Mouse (Mus musculus): ENCODE data around the gene Tmem270.

The Tmem270 gene

DNA sequence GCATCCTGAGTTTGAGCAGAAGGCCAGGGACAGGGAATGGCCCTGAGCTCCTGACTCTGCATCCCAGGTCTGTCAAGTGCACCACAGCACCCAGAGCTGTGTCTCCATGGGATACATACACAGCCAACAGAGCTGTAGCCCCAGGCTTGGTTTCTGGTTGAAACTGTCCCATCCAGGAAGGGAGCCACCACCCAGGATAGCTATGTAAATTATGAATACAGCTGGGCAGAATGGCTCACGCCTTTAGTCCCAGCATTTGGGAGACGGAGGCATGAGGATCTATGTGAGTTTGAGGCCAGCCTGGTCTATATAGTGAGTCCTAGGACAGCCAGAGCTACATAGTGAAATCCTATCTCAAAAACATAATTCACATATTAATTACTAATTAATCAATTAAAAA is 23.5 kb upstream of the Tmem270 start:
- DNase-seq (ENCODE audit: low spot score), result no peak

DNA sequence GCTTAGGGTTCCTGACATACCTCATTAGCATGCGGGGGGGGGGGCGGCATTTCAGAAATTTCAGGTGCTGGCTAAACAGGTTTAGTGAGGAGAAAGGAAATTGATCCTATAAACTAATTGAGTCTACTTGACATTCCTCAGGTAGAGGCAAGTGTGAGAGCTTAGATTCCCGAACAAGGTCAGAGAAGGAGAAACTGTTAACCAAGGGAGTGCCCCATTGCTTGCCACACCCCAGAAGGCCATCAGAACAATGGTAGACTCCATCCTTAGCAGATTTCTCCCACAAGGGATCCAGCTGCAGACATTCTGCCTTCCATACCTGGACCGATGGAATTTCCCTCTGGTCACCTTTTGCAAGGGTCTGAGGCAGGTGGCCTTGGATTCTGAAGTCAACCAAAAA is 20.2 kb upstream of the Tmem270 start:
- no peak for DNase-seq (ENCODE audit: low spot score)

DNA sequence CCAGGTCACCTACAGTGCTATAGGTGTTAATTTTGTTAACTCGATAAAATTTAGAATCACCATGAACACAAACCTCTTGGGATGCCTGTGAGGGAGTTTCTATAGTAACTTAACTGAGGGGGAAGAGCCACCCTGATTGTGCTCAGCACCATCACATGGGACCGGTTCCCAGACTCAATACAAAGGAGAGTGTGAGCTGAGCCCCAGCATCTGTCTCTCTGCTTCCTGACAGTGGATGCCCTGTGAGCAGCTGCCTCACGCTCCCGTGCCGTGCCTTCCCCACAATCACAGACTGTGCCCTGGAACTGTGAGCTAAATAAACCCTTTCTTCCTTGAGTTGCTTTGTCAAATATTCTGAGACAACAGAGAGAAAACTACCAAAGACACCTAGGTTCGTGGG is 16.6 kb upstream of the Tmem270 start:
- no peak for DNase-seq (ENCODE audit: low spot score)

DNA sequence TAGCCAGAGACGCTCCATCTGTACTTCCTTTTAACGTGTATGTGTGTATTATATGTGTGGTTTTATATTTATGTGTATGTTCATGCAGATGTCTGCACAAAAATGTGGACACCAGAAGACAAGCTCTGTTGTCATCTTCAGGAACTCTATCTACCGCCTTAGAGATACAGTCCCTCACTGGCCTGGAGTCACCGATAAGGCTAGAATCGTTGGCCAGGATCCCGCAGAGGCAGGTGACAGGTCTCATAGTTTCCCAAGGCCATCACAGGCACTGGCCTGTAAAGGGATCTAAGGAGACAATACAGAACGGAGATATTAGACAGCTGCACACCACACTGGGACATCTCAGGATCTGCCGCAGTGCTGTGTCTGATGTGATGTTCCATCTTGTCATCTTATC is 14.6 kb upstream of the Tmem270 start:
- DNase-seq (ENCODE audit: low spot score), result no peak

DNA sequence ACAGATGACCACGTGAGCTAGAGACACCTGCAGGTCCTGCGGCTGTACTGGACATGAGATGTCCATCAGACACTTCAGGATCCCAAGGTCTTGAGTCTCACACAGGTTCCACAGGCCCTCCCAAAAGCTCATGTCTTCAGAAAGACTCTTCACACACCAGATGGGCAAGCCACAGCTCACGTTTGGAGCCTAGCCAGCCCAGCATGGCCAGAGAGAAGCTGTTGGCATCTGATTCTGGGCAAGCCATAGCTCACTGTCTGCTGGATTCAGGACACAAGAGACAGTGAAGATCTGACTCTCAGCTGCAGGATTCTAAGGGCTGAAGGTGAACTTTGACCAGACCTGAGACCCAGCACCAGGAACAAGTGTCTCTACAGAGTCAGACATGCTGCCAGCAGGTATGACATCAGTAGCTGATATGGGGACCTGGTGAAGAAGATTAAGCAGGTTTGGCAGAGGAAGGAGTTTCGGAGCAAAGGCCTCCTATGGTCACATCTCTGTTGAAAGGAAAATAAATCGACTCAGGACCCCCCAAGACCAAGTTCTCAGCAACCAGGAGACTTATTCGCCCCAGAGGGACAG is 13.7 kb upstream of the Tmem270 start:
- DNase-seq (ENCODE audit: low spot score), result no peak

DNA sequence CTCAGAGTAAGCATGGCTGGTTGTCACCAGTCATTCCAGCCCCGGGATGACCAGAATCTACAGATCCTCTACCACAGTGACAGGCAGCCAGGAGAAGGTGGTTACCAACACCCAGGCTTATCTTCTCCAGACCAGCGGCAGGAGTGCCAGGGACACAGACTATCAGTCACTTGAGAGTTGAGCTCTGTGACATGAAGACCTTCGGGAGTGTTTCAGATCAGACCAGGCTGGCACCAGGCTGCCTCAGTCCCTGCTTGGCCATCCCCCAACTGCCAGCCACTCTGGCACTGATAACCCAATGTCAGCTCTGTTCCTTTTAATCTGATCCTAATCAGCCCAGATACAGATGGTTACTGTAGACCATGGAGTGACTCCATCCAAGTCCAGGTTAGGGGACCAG is 12.6 kb upstream of the Tmem270 start:
- no peak for DNase-seq (ENCODE audit: low spot score)

DNA sequence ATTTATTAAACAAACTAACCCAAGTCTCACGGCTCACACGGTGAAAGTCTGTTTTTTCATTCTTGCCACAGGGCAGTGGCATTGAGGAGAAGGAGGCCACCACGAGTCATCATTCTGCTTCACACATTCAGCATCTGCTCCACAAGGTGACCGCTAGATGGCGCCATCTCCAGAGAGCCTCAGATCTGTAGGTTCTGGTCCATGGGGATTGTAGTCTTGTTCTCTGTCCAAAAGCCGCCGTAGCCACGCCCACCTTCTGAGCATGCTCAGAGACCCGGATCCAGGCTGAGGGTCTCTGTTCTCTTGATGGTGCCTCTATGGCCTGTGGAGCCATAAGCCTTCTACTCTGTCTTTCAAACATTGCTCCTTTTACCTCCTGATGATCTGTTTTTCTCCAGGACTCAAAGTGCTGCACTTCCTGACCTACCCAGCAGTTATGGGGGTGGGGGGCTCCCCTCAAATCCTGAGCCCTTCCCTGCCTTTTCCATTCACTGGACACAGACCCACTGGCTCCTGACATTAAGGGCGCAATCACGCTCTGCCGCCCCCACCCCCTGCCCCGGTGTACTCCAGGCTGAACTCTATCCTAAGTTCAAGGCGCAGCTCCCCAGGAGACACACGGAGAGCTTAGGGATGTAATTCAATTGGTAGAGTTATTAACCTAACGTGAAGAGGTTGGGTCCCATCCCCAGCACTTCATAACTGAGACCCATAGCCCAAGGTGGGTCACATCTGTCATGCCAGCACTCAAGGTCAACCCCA is 11.7 kb upstream of the Tmem270 start:
- peak; percentile 71 for DNase-seq (ENCODE audit: low spot score)

DNA sequence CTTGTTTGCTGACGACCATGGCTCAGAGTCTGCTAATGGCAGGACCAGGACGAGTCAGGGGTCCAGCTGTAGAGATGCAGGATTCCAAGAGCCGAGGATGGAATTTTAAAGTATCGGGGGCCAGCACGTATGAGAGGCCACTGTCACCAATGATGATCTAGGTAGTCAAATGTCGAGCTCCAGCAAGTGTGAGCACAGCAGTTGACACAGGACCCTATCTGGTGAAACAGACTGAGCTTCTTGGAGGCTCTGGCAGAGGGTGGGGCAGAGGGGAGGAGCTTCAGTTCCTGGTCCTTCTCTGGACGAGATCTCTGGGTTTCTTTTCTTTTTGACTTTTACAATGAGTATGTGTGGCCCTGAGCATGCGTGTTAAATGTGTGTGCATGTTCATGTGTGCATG is 8.8 kb upstream of the Tmem270 start, which contains the start of gene Cldn13:
TSS of gene Cldn13 (minus strand) at position 216 of the 400 bp plus-strand sequence.
- no peak for DNase-seq (ENCODE audit: low spot score)

DNA sequence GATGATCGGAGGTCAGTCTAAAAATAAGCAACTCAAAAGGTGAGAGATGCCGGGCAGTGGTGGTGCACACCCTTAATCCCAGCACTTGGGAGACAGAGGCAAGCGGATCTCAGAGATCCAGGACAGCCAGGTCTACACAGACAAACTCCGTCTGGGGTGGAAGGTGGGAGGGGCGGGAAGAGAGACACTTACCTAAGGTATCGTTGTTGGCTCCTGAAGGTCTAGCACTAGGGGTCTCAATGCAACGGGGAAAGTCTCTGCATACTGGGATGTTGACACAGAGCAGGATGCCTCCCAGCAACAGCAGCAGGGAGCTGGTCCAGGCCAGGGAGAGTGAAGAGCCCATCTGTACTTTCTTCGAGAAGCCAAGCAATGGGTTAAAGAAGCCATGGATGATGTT is 8.0 kb upstream of the Tmem270 start:
- no peak for DNase-seq (ENCODE audit: low spot score)

DNA sequence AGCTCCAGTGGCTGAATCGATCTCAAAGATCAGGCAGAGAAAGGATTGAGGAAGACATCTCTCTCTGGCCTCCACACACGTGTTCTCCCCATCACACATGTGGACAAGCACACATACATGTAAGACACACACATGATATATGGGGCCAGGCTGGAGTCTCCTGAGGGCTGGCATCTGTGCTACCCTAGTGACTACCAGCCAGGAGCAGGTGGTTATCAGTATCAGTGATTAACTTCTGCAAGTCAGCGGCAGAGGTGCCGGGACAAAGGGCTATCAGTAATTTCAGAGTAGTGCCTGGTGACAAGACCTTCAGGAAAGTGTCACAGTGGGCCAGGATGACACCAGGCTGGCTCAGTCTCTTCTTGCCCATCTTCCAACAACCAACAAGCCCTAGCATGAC is 7.2 kb upstream of the Tmem270 start:
- DNase-seq (ENCODE audit: low spot score), result no peak

DNA sequence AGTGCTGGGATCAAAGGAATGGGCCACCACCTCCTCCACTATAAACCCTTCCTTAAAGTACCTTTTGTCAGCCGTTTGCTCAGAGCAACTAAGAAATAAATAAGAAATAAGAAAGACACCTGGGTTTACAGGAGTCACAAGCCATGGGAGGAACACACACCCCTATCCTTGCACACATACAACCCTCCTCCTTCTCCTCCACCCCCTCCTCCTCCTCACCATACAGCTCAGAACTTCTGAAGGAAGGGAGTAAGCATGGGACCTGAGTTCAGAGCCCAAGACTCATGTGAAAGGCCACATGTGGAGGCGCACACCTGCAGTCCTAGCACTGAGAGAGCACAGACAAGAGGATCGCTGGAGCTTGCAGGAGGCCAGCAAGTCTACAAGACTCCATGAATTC is 6.8 kb upstream of the Tmem270 start:
- DNase-seq (ENCODE audit: low spot score), result no peak

DNA sequence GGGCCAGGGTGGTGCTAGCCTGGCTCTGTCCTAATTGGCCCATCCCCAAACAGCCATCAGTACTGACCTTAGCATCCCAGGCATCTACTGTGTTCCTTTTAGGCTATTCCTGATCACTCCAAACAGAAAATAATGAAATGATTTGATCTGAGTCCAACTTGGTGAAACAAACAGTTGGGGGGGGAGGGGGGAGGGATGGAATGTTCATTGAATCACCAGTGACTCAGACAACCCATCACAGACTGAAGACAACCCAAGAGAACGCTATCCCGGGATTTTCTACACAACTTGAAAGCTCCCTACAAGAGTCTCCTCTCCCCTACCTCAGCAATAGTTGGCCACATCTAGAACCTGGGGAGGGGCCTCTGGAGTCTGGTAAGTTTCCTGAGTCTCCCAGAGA is 5.4 kb upstream of the Tmem270 start:
- DNase-seq (ENCODE audit: low spot score), result no peak

DNA sequence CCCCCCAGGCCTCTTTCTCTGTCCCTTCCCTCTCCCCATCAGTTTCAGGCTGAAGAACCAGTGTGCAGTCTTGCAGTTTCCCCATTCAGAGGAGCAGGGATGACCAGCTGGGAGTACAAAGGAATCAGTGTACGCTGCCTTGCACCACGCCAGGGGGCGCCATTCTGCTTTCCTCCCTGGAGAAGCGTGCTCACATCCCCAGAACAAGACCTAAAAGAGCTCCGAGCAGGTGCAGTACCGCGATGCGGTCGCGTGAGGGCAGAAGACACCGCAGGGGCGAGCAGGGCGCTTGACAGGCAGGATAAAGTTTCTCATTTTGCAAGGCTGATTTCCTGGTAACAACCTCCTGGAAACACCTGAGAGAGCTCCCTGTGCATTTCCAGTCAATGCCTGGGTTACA is 602 bp upstream of the Tmem270 start:
- DNase-seq (ENCODE audit: low spot score), result peak; percentile 94

DNA sequence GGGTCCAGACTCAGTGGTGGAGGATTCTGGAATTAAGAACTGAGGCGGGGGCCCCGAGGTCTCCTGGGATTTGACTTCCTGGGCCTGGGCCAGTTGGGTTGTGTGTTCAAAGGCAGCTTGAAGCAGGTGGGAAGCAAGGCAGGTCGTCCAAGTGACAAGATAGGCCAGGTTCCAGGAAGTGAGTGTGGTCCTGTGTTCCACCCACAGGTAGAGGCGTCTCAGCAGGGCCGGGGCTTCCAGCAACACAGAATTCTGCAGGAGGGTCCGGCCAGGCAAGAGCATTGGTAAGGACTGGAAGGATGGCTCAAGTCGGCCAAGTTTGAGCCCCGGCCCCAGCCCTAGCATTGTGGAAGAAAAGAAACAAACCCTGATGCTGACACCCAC is 4.9 kb downstream of the Tmem270 start:
- DNase-seq (ENCODE audit: low spot score), result no peak

DNA sequence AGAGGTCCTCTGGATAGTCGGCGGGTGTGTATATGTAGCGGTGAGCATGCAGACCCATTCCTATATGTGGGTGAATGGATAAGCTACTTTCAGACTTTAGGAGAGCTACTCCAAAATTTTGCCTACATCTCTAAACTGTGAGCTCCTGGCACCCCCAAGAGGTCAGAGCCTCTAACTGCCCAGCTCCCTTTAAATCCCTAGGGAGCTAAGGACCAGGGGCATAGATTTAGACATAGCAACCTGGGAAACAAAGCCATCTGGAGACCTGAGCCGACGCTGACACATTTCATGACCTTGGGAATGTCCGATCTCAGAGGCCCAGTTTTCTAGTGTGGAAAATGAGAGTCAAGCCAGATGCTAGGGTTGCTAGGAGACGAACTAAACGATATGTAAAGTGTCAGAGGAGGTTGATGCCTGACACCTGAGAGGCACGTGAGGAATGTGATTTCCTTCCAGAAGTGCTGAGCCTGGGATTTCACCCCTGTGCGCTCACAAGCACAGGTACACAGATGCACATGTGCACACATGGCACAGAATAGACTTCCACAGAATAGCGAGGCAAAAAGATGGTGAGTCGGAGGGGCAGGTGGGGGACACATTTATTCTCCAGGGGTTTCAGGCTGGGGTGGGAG is 5.4 kb downstream of the Tmem270 start:
- DNase-seq (ENCODE audit: low spot score), result peak; percentile 75

DNA sequence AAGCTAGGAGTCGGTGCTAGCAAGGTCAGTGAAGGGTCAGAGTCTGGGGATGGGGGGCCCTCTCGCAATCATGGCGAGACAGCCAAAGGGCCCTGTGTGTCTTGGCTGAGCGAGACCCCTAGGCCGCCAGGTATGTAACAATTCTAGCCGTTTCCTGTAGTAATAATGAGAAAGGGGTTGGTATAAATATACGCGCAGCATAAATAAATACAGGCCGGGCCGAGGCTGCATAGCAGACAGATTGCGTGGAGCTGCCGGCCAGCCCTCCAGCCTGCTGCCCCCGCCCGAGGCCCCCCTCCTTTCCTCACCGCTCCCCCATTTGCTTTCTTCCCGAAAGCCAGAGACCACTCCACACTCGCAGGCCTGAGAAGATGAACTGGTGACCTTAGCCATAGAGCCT is 8.9 kb downstream of the Tmem270 start:
- no peak for DNase-seq (ENCODE audit: low spot score)

DNA sequence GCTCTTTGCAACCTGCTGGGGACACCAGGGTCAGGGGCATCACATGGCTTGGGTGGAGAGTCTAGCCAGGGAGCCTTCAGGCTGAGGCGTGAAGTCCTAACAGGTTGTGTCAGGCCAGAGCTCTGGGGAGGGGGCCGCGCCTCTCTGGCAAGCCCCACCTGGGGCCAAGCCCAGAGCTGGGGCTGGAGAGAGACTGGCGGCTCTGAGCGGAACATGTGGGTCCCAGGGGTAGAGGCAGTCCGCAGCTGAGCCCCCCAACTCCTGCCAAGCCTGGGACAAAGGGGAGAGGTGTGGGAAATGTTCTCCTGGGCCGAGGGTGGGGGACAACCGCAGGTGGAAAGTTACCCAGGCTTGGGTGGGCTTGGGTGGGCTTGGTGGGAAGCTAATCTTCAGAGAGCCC is 9.6 kb downstream of the Tmem270 start:
- DNase-seq (ENCODE audit: low spot score), result no peak

DNA sequence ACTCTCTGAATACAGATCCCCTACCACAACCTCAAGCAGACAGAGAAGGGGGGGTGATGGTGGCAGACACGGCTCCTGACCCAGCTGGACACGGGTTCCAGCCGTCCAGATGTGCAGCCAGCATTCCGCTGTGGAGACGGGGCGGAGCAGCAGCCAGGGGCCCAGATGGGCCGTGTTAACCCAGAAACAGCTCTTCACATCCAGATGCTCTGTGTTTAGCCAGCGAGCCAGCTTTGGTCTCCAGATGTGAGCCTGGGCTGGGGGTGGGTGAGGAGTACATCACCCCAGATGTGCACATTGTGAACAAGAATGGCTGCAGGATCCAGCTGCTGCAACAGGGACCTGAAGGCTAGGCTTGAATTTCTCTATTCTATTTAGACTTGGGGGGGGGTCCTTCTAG is 11.2 kb downstream of the Tmem270 start:
- peak; percentile 57 for DNase-seq (ENCODE audit: low spot score)

DNA sequence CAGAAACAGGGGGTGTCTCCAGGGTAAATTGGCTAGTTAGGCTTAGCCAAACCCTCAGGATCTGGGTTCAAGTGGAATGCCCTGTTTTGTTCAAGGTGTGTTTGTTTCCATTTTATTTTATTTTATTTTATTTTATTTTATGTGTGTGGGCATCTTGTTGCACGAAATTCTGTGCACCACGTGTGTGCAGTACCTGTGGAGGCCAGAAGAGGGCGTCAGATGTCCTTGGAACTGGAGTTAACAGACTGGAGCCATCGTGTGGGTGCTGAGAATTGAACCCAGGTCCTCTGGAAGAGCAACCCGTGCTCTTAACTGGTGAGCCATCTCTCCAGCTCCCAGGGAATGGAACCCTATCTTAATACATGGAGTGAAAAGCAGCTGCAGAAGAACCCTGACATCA is 13.8 kb downstream of the Tmem270 start:
- no peak for DNase-seq (ENCODE audit: low spot score)

DNA sequence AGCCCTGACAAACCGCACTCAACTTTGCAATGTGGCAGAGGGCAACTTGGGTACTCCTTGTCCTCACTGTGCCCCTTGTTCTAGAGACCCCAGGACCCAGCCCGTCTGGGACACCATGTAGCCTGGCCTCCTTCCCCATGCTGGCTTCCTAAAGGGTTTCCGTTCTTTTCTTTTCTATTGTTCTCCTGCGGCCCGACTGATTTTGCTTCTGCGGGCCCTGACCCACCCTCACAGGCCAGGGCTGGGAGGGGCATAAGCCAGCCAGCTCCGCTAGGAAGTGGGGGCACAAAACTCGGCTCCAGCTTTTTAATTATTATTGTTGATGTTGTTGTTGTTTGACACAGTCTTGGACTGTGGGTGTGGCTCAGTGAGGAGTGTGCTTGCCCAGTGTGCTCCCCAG is 15.0 kb downstream of the Tmem270 start:
- no peak for DNase-seq (ENCODE audit: low spot score)

DNA sequence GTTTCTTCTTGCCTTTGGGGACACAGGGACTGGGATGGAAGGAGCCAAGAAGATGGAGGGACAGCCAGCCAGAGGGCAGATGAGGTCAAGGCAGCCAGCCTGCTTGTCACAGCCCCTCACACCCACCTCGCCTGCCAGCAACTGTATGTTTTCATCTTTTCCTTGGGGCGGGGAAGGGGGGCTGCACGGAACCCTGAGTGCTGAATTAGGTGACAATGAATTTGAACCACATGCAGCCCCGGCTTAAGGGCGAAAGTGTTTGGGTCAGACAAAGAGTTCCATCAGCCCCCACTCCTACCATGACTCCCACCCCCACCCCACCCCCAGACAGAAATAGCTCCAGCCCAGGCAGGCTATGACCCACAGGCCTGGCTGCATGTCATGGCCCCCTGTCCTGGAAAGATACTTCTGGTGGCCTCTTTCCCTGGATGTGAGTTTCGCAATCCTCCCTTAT is 15.9 kb downstream of the Tmem270 start:
- DNase-seq (ENCODE audit: low spot score), result no peak

DNA sequence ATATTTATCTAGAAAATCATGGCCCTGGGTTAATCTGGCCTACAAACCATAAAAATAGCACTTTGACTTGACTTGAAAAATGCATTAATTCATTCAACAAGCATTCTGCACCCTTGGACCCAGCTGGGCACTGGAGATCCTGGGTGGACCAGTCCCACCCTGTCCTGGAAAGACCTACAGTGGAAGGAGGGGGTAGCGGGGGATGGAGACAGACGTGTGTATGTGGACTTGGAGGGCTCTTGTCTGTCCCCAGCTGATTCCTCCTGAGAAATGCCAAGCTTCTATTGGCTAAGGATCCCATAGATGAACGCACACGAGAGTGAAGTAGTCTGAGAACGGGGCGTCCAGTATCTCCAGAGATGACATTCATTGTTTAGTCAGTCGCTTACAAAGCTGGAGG is 18.0 kb downstream of the Tmem270 start:
- no peak for DNase-seq (ENCODE audit: low spot score)

All from embryo, embryonic 10.5 days (tissue).